Mouse (Mus musculus) hindbrain, embryonic 10.5 days (tissue): Measurements from ENCODE around the gene Nxpe2. TPM values are rescaled to one million over a fixed set of nuclear protein-coding genes. Genes with fewer than 3 reads are reported as not detected.
"Not testable (repeated sequence)": the region's sequence is repeated elsewhere in the genome, so short reads cannot be mapped to it uniquely, and the experiment has no call there.

Source experiments
- DNase-seq: peaks from one replicate; pipeline ENCODE4 v3.0.0-alpha.2; 2017; ENCODE audit warnings: low spot score
- H3K27ac ChIP-seq: fragments of 300-500 bp; sonication (generic); 2 replicates; pipeline ENCODE4 v1.5.1; 2016; ENCODE audit warnings: mild to moderate bottlenecking, moderate library complexity
- H3K27me3 ChIP-seq: fragments of 300-500 bp; sonication (generic); 2 replicates; pipeline ENCODE4 v1.6.1; 2016; ENCODE audit warnings: mild to moderate bottlenecking; ENCODE audit not compliant: poor library complexity, insufficient read depth, severe bottlenecking
- H3K36me3 ChIP-seq: fragments of 300-500 bp; sonication (generic); 2 replicates; pipeline ENCODE4 v1.6.1; 2016; ENCODE audit warnings: mild to moderate bottlenecking, moderate library complexity
- H3K4me1 ChIP-seq: fragments of 300-500 bp; sonication (generic); replicated peaks from 2 replicates; pipeline ENCODE4 v1.6.1; 2016; ENCODE audit warnings: mild to moderate bottlenecking
- H3K4me3 ChIP-seq: fragments of 300-500 bp; sonication (generic); 2 replicates; pipeline ENCODE4 v1.5.1; 2016; ENCODE audit warnings: mild to moderate bottlenecking, moderate library complexity
- H3K9me3 ChIP-seq: fragments of 300-500 bp; sonication (generic); 2 replicates; pipeline ENCODE4 v1.6.1; 2016; ENCODE audit warnings: mild to moderate bottlenecking, moderate library complexity
- WGBS: fragments of 180-500 bp; shearing (Covaris S2); methylation state at CpG from one replicate; pipeline ENCODE4 v1.1.7; 2016; 5-methylcytosine and 5-hydroxymethylcytosine counted together
- polyA plus RNA-seq: library from polyadenylated mRNA; unstranded; fragments of >200 nt; fragmentation: Nextera tagmentation; extraction: Ambion mirVana; gene quantifications from 2 replicates; pipeline ENCODE4 v1.2.1, GENCODE M21; 2016

The Nxpe2 gene
- polyA plus RNA-seq, 1 experiment from 2014 or later: 0.78 TPM

DNA sequence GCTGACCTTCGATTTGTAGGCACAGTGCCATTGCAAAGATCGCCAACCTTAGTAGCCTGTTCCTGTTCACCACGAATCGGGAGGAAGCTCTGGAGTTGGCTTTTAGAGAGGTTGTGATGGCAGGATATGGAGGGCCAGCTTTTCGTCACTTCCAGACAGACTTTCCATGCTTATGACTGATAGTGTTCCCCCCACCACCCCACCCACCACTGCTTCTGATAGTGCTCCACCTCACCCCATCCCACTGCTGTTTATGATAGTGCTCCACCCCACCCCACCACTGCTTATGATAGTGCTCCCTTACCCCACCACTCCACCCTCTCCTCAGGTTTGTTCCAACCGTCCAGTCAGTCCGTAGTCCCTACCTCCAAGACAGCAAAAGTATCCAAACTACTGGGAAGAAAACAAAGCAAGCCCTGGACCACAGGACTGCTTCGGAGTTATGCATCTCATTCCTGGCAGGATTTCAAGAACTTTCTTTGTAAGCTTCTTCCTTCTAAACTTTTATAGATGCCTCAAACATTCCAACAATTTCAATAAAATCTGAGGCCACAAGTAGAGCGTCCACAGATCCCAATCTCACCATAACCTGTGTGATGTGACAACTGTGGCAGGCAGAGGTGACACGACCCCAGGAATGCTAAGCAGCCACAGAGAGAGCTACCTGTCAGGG is 12.4 kb downstream of the Nxpe2 start:
- Histone ChIP-seq H3K4me1 (no peaks in the 10 kb centered on the region), H3K36me3 (no peaks in the 10 kb centered on the region), H3K27ac (no peak overlapping the region), H3K27me3 (no peaks in the 10 kb centered on the region), H3K9me3 (no peaks in the 10 kb centered on the region), H3K4me3 (no peak overlapping the region)
- no peak for DNase-seq
- 87% methylated on average over 10 of the region's 10 CpGs for WGBS

DNA sequence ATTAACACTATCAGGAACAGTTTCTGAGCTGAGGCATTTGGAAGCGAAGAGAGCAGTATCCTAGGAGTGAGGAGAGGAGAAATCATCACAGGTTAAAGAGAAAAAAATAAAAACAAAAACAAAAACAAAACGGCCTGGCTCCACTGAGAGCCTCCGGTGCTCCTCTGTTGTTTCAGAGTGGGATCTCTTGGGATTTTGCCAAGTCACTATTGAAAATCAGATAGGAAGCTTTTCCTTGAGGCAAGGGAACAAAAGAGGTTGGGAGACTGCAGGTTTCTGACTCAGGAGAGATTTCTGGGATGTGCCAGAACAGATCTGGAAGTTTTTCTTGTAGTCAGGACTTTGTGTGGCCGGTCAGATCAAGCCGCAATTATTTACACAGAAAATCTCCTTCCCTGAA is 13.7 kb downstream of the Nxpe2 start:
- DNase-seq: no peak
- WGBS: 72% methylated on average over 5 of the region's 5 CpGs
- no peak overlapping the region for H3K4me3 ChIP-seq
- no peaks in the 10 kb centered on the region for H3K4me1 ChIP-seq
- H3K36me3 ChIP-seq: no peaks in the 10 kb centered on the region
- H3K9me3 ChIP-seq: no peaks in the 10 kb centered on the region
- no peaks in the 10 kb centered on the region for H3K27me3 ChIP-seq
- H3K27ac ChIP-seq: no peak overlapping the region

DNA sequence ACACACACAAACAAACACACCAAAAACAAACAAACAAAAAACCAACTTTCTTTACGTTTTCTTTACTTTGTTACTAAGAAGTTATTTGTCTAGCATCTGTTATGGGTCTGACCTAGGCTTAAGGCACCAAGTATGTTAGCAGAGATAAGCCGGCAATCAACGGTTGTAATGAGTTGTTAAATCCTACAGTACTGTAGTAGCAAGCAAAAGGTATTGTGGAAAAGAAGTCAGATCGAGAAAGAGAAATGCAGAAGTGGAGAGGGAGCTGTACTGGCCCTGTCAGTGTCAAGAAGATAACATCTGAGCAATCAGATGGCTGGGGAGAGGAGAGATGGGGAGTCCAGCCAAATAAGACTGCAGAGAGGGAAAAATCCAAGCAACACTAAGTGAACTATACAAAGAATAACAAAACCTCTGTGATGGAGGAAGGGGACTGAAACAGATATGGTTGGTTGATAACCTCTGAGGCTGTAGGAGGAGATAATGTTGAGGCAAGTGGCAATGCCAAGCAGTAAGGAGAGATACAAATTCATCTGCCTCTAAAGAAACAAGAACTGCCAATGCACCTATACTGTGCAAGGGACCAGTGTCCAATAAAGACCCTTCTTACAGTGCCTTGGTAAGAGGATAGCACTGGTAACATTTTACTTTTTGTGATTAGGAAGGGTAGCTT is 14.3 kb downstream of the Nxpe2 start:
- WGBS: 87% methylated on average over 4 of the region's 4 CpGs
- no peak overlapping the region for H3K4me3 ChIP-seq
- H3K27me3 ChIP-seq: no peaks in the 10 kb centered on the region
- H3K9me3 ChIP-seq: no peaks in the 10 kb centered on the region
- H3K27ac ChIP-seq: no peak overlapping the region
- no peaks in the 10 kb centered on the region for H3K36me3 ChIP-seq
- H3K4me1 ChIP-seq: no peaks in the 10 kb centered on the region
- no peak for DNase-seq

- H3K4me1 ChIP-seq: no peaks in the 10 kb centered on the region
- no peaks in the 10 kb centered on the region for H3K36me3 ChIP-seq
- no peaks in the 10 kb centered on the region for H3K9me3 ChIP-seq
- H3K27me3 ChIP-seq: 0 out of 2 replicates have a peak, but pooled peaks cover 3% of the 10 kb centered on the region
- H3K4me3 ChIP-seq: no peak overlapping the region
- DNase-seq: no peak
- WGBS: 92% methylated on average over 7 of the region's 7 CpGs
- no peak overlapping the region for H3K27ac ChIP-seq
Observed at GRCm38 (mm10) chr9:48329597-48329996, 23.7 kb downstream of the Nxpe2 start.

- Histone ChIP-seq H3K4me3 (no peak overlapping the region), H3K4me1 (peaks cover 11% of the 10 kb centered on the region), H3K27me3 (0 out of 2 replicates have a peak, but pooled peaks cover 3% of the 10 kb centered on the region), H3K9me3 (no peaks in the 10 kb centered on the region), H3K27ac (no peak overlapping the region), H3K36me3 (no peaks in the 10 kb centered on the region)
- 93% methylated on average over 9 of the region's 9 CpGs for WGBS
- DNase-seq: no peak
Observed at GRCm38 (mm10) chr9:48326338-48326737, 26.9 kb downstream of the Nxpe2 start.

GRCm38 (mm10) chr9:48315825-48316224 is 37.4 kb downstream of the Nxpe2 start:
- no peak overlapping the region for H3K4me3 ChIP-seq
- 80% methylated on average over 1 of the region's 1 CpGs for WGBS
- peaks cover 11% of the 10 kb centered on the region for H3K4me1 ChIP-seq
- no peak for DNase-seq
- H3K27me3 ChIP-seq: no peaks in the 10 kb centered on the region
- H3K36me3 ChIP-seq: no peaks in the 10 kb centered on the region
- no peak overlapping the region for H3K27ac ChIP-seq
- H3K9me3 ChIP-seq: no peaks in the 10 kb centered on the region

GRCm38 (mm10) chr9:48314194-48314593 is 39.1 kb downstream of the Nxpe2 start:
- peaks cover 11% of the 10 kb centered on the region for H3K4me1 ChIP-seq
- no peaks in the 10 kb centered on the region for H3K36me3 ChIP-seq
- no peaks in the 10 kb centered on the region for H3K27me3 ChIP-seq
- H3K4me3 ChIP-seq: no peak overlapping the region
- peak overlapping the region; percentile 24; the same call in 1 of the 2 replicates for H3K27ac ChIP-seq
- peak; percentile 41 for DNase-seq
- H3K9me3 ChIP-seq: no peaks in the 10 kb centered on the region
- WGBS: 29% methylated on average over 3 of the region's 3 CpGs

DNA sequence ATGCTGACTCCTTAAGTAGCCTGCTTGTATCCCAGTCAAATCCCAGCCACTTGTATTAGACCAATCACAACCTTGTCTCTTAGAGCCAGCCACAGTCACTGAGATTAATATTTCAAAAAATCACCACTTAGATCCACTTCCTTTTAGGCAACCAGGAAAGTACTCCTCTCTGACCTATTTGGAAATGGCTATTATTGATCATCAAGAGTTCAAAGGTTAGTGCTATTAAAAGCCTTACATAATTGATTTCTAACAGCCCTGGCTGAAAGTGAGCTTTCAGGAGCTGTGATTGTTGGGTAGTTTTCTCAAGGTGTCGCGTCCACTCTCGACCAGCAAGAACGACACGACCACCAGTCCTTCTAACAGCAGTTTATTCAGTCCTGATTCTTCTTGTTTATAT is 42.0 kb downstream of the Nxpe2 start:
- Histone ChIP-seq H3K4me3 (no peak overlapping the region), H3K27me3 (no peaks in the 10 kb centered on the region), H3K4me1 (peaks cover 11% of the 10 kb centered on the region), H3K9me3 (no peaks in the 10 kb centered on the region), H3K36me3 (no peaks in the 10 kb centered on the region), H3K27ac (no peak overlapping the region)
- DNase-seq: no peak
- WGBS: 89% methylated on average over 5 of the region's 5 CpGs

DNA sequence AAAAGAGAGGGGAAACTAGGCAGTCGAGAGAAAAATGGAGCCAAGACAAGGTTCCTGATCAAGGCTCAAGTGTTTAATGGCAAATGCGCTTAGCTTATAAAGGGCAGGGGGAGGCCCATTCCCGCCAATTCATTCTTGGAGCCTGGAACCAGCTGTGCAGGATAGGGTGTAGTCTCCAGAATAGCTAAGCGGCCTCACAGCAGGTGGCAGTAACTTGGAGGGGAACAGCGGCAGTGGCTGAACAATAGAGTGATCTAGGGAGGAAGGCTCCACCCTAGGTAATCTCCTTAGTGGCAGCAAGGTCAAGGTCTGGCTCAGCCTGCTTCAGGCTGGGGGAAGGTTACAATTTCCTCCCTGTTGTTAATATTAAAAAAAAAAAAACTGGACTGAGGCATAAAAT is 49.7 kb downstream of the Nxpe2 start:
- WGBS: 32% methylated on average over 5 of the region's 5 CpGs
- H3K36me3 ChIP-seq, DNase-seq: not testable (repeated sequence)

GRCm38 (mm10) chr9:48298983-48299382 is 54.3 kb downstream of the Nxpe2 start:
- Histone ChIP-seq H3K27me3 (no peaks in the 10 kb centered on the region), H3K4me3 (no peak overlapping the region), H3K27ac (no peak overlapping the region), H3K36me3 (no peaks in the 10 kb centered on the region), H3K9me3 (no peaks in the 10 kb centered on the region), H3K4me1 (peaks cover 4% of the 10 kb centered on the region; the same call in 1 of the 2 replicates)
- no peak for DNase-seq
- WGBS: 91% methylated on average over 7 of the region's 7 CpGs

More for the DNA sequence above, 49.7 kb downstream of the Nxpe2 start:
- H3K4me3 ChIP-seq, H3K4me1 ChIP-seq, H3K27me3 ChIP-seq, H3K9me3 ChIP-seq, H3K27ac ChIP-seq: not testable (repeated sequence)

GRCm38 (mm10) chr9:48294754-48295153 is 58.5 kb downstream of the Nxpe2 start:
- H3K27ac ChIP-seq: no peak overlapping the region
- no peak overlapping the region for H3K4me3 ChIP-seq
- 67% methylated on average over 2 of the region's 2 CpGs for WGBS
- H3K9me3 ChIP-seq: no peaks in the 10 kb centered on the region
- H3K36me3 ChIP-seq: no peaks in the 10 kb centered on the region
- no peaks in the 10 kb centered on the region for H3K4me1 ChIP-seq
- H3K27me3 ChIP-seq: no peaks in the 10 kb centered on the region
- DNase-seq: no peak

GRCm38 (mm10) chr9:48290281-48290680 is 63.0 kb downstream of the Nxpe2 start:
- no peaks in the 10 kb centered on the region for H3K9me3 ChIP-seq
- WGBS: 93% methylated on average over 1 of the region's 1 CpGs
- no peaks in the 10 kb centered on the region for H3K27me3 ChIP-seq

DNA sequence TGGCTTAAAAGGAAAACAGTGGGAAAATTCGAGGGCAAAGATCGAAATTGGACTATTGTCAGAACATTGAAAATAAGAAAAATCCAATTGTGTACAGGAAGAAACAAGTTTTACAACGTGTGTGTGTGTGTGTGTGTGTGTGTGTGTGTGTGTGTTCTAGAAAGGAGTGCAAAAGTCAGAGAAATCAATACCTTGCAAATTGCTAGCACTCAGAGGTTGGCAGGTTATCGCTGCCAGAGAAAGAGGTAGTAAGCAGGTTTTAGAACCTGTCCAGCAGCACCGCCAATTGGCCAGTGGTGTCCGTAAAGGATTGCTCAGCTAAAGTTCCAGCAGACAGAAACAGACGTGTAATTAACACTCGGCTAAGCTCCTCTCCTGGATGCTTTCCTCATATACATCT is 69.0 kb downstream of the Nxpe2 start:
- Histone ChIP-seq H3K27me3 (no peaks in the 10 kb centered on the region), H3K9me3 (no peaks in the 10 kb centered on the region), H3K36me3 (no peaks in the 10 kb centered on the region), H3K4me1 (no peaks in the 10 kb centered on the region), H3K27ac (no peak overlapping the region), H3K4me3 (no peak overlapping the region)
- no peak for DNase-seq
- 87% methylated on average over 8 of the region's 8 CpGs for whole genome bisulfite sequencing

More at GRCm38 (mm10) chr9:48290281-48290680, 63.0 kb downstream of the Nxpe2 start:
- H3K27ac ChIP-seq: no peak overlapping the region
- no peak for DNase-seq
- H3K36me3 ChIP-seq: no peaks in the 10 kb centered on the region
- H3K4me3 ChIP-seq: no peak overlapping the region
- H3K4me1 ChIP-seq: no peaks in the 10 kb centered on the region
